Mouse (Mus musculus) retina, postnatal 1 day (tissue): ENCODE data around the gene Mthfd1l.

Experiments
- DNase-seq: peaks from one replicate; pipeline ENCODE4 v3.0.0-alpha.2; 2012

Mthfd1l gene

GRCm38 (mm10) chr10:4084907-4085306 is 112.0 kb downstream of the Mthfd1l start:
- DNase-seq: no peak

- no peak for DNase-seq
Observed at GRCm38 (mm10) chr10:4085363-4086141, 112.6 kb downstream of the Mthfd1l start.

GRCm38 (mm10) chr10:4087563-4087962 is 114.6 kb downstream of the Mthfd1l start:
- DNase-seq: no peak

- DNase-seq: peak; percentile 61
Observed at GRCm38 (mm10) chr10:4088744-4089414, 116.0 kb downstream of the Mthfd1l start.

- no peak for DNase-seq
Observed at GRCm38 (mm10) chr10:4089885-4090284, 117.0 kb downstream of the Mthfd1l start.

GRCm38 (mm10) chr10:4092990-4093389 is 120.1 kb downstream of the Mthfd1l start:
- no peak for DNase-seq

GRCm38 (mm10) chr10:4094093-4094817 is 121.3 kb downstream of the Mthfd1l start:
- DNase-seq: no peak

- no peak for DNase-seq
Observed at GRCm38 (mm10) chr10:4096151-4096550, 123.2 kb downstream of the Mthfd1l start.

- no peak for DNase-seq
Observed at GRCm38 (mm10) chr10:4100007-4100406, 127.1 kb downstream of the Mthfd1l start.

GRCm38 (mm10) chr10:4105676-4106528 is 133.0 kb downstream of the Mthfd1l start:
- DNase-seq: peak; percentile 74

GRCm38 (mm10) chr10:4107661-4108338 is 134.9 kb downstream of the Mthfd1l start:
- DNase-seq: peak; percentile 77

- peak; percentile 78 for DNase-seq
Observed at GRCm38 (mm10) chr10:4108462-4108861, 135.5 kb downstream of the Mthfd1l start.

GRCm38 (mm10) chr10:4111095-4111794 is 138.3 kb downstream of the Mthfd1l start:
- peak; percentile 17 for DNase-seq

GRCm38 (mm10) chr10:4111795-4112139 is 138.8 kb downstream of the Mthfd1l start:
- no peak for DNase-seq

GRCm38 (mm10) chr10:4112611-4113327 is 139.9 kb downstream of the Mthfd1l start:
- peak; percentile 17 for DNase-seq

GRCm38 (mm10) chr10:4113328-4113658 is 140.4 kb downstream of the Mthfd1l start:
- no peak for DNase-seq

GRCm38 (mm10) chr10:4116653-4117052 is 143.7 kb downstream of the Mthfd1l start:
- no peak for DNase-seq

GRCm38 (mm10) chr10:4117091-4117490 is 144.2 kb downstream of the Mthfd1l start:
- DNase-seq: no peak

- no peak for DNase-seq
Observed at GRCm38 (mm10) chr10:4119287-4119686, 146.4 kb downstream of the Mthfd1l start.

- no peak for DNase-seq
Observed at GRCm38 (mm10) chr10:4120708-4121107, 147.8 kb downstream of the Mthfd1l start.

GRCm38 (mm10) chr10:4121197-4121596 is 148.3 kb downstream of the Mthfd1l start:
- no peak for DNase-seq
